Mouse (Mus musculus): ENCODE measurements around the gene Mlst8.
"Not testable (repeated sequence)": the region's sequence is repeated elsewhere in the genome, so short reads cannot be mapped to it uniquely, and the experiment has no call there.

Gene Mlst8

DNA sequence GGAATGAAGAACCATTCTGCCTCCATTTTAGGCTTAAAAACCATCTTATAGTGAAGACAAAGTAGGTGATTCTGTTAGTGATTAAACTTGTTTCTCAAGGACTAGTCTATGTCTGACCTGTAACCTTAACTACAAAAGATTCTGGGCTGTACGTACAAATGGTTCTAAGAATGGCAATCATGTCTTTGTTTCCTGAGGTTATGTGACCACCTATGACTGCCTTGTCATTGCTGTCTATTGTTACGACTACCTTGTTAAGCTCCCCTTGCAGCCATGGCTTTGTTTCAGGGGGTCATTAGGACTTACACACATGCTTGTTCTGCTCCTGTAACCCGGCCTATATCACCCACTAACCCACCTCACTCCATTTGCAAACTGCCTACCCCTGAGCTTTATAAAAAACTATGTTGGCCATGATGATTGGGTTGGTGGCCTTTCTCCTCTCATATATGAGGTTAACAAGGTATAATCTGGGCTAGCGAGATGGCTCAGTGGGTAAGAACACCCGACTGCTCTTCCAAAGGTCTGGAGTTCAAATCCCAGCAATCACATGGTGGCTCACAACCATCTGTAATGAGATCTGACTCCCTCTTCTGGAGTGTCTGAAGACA lies 10.1 kb downstream of the Mlst8 start:
- DNase-seq = no peak

DNA sequence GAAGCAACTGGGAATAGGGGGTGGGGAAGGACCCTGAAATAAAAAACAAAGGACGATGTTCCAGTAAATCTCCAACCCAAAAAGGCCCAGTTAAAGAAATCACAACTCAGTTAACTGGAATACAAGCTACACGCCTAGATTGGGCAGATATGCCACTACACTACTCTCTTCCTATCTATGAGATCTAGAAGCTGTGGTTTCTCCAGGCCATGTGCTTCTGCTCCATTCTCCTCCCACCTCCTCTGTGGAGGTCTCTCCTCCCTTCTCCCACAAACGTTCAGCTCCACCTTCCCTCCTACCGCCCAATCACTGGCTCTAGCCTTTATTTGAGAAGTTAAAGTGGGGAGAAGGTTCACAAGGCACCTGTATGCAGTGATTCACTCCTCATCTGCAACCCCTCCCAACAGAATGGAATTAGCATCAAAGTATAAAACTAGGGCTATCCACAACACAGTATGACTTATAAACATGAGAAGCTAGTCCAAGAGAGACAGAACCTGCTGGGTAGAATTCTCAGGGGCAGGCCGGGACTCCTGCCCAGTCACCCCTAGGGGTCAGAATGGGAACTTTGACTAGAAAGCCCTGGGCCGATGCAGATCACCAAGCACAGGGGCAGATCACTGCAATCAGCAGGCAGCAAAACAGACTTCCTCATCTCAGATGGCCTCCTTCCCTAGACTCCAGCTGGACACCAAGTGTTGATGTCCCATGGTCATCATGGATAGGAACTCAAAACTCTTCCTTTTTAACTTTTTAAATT lies 15.3 kb downstream of the Mlst8 start:
- peak; percentile 46 for DNase-seq

DNA sequence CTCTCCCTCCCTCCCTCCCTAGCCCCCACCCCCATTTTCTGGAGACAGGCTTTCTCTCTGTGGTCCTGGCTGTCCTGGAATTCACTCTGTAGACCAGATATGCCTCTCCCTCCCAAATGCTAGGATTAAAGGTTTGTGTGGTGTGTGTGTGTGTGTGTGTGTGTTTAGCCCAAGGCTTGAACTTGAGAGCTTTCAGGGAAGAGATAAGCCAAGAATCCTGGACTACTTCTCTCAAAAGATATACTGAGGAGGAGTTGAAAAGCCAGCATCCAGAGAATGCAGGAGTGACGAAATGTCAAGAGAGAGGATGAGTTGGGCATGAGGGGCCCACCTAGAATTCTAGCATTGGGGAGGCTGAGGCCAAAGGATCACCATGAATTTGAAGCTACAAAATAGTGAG lies 15.9 kb downstream of the Mlst8 start:
- no peak for DNase-seq

DNA sequence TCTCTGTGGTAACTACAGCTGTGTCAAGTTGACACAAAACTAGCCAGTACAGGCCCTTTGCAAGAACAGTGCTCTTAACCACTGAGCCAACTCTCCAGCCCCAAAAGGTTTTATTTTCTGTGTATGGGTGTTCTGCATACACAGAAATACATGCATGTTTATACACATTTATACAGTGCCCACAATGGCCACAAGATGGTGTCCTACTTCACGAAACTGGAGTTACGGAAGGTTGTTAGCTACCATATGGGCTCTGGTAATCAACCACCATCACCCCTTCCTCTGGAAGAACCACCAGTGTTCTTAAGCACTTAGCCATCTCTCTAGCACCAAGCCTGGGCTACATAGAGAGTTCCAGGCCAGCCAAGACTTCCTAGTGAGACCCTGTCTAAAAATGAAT lies 17.3 kb downstream of the Mlst8 start:
- no peak for DNase-seq

DNA sequence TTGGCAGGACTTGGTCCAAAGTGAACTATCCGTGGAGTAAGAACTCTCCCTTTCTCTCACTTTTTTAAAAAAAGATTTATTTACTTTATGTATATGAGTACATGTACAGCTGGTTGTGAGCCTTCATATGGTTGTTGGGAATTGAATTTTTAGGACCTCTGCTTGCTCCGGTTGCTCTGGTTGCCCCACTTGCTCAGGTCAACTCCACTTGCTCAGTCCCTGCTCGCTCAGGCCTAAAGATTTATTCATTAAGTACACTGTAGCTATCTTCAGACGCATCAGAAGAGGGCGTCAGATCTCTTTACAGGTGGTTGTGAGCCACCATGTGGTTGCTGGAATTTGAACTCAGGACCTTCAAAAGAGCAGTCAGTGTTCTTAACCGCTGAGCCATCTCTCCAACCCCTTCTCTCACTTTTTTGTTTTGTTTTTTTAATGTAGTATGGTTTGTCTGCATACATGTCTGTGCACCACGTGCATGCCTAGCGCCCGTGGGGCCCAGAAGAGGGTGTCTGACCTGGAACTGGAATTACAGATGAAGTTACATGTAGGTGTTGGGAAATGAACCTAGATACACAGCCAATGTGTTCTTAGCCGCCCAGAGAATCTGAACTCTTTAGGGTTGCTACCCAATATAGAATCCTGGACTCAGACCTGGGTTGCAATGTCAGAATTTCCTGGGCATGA lies 23.2 kb downstream of the Mlst8 start:
- DNase-seq = not testable (repeated sequence)

DNA sequence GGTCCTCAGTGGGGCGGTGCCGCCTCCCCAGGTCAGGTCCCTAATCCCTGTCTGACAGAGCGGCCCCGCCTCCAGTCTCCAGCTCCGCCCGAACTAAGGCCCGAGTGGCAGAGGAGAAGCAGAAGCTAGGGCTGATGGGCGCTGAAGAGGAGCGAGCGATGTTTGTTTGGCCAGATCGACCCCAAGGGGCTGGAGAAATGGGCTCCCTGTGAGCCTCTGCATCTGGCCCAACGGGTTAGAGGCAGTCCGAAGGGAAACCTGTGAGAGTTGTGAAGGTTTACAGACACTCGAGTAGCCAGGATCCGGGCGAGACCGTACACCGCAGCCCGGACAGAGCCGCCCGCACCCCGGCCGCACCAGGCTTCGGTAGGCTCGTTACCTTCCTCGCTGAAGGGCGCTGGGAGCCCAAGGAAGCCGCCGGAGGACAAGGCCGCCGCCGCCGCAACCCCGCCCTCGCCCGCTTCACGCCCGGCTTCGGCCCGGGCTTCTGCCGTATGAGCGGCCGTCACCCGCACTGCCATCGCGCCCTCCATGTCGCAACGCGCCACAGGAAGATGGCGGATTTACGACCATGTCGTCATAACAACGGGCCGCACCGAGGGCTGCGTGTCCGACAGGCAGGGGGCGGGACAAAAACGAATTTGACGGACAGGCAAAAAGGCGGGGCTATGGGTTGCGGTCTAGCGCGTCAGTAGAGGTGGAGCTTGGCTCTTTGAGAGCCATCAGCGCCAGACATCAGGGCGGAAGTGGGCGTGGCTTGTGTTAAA lies 23.9 kb downstream of the Mlst8 start:
- DNase-seq = peak; percentile 99

DNA sequence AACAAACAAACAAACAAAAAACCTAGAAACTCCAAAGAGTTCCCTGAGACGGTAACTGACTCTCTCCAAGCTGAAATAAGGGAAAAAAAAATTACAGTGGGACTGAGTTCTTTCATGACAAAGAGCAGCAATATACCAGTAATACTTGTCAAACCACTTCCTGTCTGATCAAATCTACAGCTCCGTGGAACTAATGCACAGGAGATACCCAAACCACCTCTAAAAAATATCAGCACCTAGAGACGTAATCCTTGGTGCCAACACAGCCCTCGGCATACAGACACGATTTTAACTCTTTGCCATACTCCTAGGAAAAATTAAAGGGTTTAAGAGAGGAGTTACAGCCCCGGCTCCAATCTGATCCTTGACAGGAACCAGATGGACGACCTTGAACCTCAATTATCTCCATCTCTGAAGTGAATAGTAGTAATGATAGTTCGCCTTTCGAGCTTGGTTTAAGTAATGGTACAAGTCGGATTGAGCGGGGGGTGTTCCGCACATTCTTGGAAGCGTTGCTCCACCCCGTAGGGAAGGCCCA lies 24.6 kb downstream of the Mlst8 start:
- DNase-seq = no peak

DNA sequence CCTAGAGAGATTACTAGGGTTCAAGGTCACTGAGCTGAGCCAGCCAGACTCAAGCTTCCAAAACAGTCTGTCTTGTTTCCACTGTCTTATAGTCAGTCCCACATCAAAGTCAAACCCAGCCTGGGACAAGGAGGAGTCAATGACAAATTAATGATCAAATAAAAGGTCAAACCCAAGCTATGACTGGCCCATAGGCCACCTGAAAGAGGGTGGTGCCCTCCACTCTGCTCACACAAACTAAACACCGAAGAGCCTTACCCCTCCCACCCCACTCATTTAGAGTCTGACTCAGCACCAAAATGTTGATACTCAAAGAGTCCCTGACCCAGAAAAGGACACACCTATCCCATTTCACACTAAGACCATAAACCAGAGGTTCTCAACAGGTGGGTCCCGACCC lies 25.5 kb downstream of the Mlst8 start:
- peak; percentile 54 for DNase-seq

DNA sequence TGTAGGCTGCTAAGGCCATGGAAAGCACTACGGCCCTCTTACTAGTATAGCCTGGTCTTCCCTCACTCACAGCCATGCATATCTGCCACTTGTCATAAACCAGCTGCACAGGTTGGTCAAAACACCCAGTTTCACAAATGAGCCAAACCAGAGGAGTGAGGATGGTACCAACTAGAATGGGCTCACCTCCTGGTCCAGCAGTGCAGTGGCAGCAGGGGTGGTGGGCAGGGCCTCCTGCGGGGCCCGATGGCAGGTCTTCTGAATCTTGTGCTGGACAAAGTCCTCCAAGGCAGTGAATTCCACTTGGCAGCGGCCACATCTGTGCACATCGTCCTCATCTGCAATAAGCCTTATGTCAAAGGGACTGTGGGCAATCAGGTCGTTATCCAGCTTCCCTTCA lies 27.7 kb downstream of the Mlst8 start:
- no peak for DNase-seq

DNA sequence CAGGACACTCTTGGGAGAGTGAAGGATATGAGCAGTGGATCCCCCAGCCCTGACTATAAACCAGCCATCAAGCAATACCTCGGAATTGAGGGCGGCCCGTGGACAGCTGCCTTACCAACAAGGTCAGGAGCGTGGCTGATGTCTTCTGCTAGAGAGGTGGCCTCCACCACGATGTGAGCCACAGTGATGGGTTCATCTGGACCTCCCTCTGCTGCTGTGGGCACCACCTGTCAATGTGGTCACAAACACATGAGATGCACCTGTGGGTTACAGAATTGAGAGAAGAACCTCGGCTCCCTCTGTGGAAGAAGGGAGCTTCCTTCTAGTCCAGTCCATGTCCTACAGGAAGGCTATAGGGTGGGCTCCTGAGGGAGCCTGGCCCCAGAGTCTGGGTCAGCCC lies 29.4 kb downstream of the Mlst8 start:
- DNase-seq = no peak

DNA sequence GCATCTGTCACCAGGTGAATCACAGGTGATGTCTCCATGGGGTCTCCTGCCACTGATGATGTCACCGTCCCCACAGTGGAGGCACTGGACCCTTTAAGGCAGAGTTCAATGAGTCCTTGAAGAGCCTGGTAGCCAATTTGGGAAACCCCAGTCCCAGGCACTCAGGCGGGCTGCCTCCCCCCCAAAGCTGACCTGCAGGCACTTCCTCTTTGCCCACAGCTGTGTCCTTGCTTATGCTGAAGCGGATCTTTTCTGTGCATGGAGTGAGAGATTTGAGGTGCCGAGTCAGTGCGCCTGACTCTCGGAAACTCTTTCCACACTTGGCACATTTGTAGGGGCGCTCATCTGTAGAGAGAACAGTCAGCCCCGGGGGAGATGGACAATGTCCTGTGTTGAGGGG lies 32.3 kb downstream of the Mlst8 start:
- DNase-seq = no peak

DNA sequence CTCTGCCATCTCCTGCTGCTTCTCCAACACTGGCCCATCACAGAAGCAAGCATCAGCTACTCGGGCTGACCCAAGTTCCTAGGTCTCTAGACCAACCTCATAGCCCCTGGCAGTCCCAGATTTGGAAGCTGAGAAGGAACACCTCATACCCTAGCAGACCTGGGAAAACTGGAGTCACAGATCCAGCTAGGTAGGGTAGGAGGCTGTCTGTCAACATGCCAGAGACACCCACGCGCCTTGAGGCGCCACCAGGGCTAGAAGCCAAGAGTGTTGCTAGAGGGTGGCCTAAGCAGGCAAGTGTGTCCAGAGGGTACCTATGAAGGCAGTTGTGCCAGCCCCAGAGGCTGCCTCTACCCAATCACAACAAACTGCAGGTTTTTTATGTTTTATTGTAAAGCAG lies 35.5 kb downstream of the Mlst8 start:
- DNase-seq = peak; percentile 45

DNA sequence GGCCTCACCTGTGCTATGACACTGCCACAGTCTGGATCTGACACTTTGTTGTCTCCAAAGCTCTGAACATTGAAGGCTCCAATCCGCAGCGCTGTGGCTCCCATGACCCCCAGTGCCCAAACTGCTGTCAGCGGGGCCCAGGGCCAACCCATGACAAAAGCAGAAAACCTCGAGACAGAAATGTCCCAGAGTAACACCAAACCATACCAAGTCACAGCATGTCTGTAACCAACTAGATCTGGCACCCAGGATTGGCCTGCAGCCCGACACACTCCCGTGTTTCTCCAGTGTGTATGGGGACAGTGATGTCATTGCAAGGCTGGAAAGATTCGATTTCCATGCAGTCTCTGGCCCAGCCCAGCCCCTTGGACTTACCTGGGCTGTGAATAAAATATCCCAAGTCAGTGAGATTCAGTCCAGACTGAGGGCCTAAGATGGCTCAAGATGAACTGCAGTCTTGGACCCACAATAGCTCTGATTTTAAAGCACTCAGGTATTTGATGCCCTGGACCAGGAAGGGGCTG lies 36.2 kb downstream of the Mlst8 start, which contains the start of gene Dnase1l2:
TSS of gene Dnase1l2 (minus strand) at position 474 of the 524 bp plus-strand sequence.
- no peak for DNase-seq

DNA sequence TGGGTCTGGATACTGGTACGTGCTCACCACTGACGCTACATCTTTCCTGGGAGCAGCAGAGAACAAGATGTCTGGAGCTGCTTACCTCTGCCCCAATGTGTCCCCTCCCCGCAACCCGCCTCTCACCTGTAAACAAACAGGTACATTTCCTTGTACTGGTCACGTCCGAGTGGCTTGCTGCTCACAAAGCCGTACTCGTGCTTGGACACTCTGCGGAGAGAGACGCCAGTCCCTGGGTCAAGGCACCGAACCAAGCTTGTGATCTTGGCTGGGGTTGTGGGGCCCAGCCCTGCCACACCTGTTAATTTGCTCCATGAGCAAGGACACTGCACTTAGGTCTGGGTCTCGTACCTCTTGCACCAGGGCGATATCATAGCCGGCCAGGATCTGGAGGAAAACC lies 36.8 kb downstream of the Mlst8 start:
- no peak for DNase-seq

DNA sequence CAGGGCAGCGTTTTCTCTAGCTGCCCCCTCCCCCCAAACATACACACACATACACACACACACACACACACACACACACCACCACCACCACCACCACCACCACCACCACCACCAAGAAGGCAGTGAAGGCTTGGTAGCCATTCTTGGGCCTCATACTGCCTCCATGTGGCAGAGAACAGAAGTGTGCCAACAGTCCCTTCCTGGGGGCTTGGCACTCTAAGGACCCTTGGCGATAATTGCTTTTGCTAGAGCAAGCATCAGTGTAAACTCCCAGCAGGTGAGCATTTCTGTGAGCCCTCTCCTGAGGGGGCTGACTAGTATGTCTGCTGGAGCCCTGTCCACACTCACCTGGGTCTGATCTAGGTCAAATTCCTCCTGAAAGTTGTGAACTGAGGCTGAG lies 37.7 kb downstream of the Mlst8 start:
- no peak for DNase-seq

DNA sequence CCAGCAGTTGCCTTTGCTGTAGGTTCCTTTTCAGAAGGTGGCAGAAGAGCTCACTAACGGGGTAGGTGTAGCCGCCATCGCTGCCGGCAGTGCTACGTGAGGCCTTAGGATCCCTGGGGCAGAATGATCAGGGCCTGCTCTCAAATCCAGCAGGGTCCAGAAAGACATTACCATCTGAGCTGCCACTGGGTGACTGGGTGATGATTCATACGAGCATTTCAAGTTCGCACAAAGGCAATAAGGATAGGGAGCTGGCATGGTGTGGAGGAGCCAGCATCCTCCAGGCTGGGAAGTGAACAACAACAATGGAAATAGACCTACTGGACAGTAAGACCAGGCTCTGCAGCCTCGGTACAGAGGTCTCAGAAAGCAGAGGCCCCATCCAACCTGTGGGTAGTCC lies 38.5 kb downstream of the Mlst8 start:
- DNase-seq = no peak

DNA sequence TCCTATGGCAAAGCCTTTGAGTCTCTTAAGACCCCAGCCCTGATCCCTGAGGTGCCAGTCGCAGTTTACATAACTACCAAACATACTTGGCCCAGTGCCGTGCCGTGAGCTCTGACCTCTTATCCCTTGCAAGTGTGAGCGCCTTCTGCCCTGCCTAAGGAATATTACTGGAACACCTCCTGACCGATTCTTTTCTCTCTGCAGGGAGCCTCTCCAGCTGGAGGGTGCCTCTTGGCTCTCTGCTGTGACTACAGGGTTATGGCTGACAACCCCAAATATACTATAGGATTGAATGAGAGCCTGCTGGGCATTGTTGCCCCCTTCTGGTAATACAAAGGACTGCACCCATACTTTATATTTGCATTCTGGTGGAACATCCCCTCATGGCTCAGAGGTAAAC lies 41.9 kb downstream of the Mlst8 start:
- DNase-seq = peak; percentile 56

DNA sequence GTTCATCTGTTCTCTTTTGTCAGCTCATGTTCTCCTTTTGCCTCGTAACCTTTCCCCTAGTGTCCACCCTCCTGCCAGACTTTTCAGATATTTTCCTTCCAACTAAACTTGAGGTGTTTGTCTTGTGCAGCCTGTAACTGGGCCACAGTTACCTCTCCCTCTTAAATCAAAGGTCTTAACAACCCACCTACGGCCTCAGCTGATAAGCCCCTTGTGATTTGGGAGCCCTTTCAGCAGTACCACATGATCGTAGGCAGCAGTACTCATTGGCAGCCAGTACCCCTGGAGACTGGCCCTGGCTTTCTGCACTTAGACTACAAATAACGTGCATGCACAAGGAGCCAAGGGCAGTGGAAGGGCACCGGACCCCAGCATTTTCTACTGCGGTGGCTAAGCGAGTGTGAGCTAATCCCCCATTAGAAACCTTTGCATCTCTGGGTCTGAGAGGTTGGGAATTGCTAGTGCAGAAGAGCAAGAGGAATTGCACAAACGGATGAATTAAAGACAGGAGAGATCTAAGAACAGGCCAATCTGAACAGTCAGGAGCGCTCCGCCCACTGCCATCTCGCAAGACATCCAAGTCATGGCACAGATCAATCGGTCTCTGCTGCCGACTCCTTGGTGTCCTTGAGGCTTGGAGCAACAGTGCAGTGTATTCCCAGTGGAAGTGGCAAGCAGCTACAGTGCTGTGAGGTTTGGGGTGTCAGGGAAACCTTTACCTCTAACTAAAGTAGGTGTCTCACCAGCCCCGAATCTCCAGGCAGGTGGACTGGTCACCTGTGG lies 49.5 kb downstream of the Mlst8 start:
- DNase-seq = peak; percentile 71

DNA sequence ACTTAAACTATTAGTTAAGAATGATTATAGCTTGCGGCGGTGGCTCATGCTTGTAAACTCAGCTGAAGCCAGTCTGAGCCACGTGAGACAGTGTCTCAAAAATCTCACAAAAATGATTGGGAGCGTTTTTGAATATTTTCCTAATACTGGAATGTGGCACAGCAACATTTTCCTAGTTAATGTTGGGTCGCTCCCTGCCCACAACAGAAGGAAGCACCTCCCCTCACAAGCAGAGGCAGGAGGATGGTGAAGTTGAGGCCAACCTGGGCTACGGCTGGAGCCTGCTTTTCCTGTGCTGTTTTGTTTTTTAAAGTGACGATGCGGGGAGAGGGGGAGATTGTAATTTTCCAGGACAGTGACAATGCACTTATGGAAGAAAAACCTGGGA lies 51.7 kb downstream of the Mlst8 start:
- DNase-seq = no peak

DNA sequence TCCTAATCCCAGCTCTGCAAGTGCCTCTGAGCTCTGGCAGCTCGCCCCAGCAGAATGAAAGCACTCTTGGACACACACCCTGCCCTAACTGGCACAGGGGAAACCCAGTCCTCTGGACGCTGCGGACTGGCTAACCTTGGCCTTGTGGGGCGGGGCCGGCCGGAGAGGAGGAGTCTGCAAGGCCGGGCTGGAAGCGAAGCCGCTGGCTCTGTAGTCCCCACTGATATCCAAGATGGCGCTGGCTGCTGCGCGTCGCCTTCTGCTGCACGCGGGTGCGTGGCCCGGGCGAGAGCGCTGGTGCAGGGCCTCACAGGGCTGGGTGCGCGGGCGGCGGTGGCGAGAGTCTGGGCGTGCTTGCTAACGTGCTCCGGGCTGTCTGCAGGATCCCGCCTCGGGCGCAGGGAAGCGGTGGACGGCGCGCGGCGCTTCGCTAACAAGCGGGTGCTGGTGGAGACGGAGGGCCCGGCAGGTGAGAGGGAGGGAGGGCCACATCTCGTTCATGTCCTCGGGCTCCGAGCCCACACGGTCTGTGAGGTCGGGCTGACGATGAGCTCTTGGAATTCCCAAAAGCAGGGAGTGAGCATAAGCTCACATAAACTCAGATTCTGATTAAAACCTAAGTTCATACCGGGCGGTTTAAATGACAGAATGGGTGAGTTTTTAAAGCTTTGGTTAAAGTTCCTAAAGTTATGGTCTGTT lies 52.3 kb downstream of the Mlst8 start, which contains the start of gene Eci1:
TSS of gene Eci1 (plus strand) at position 171 of the 699 bp plus-strand sequence.
- peak; percentile 99 for DNase-seq

DNA sequence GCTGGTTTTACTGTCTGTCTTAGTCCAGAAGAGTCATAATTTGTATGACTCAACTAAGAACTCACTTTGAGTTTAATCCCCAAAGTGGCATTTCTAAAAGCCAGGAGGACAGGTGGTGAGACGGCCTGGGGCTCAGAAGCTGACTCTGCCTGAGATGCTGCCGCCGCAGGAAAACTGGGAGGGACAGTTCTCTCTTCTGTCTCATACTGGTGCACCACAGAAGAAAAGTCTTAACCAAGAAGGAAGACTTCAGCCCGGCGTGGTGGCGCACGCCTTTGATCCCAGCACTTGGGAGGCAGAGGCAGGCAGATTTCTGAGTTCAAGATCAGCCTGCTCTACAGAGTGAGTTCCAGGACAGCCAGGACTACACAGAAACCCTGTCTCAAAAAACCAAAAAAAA lies 53.0 kb downstream of the Mlst8 start:
- DNase-seq = no peak
